12 mouse cellular contexts compared by ENCODE assay signal in genomic region chr1:133256347-133256746, GRCm38 (mm10). TPM values are rescaled to one million over a fixed set of nuclear protein-coding genes. Genes with fewer than 3 reads are reported as not detected.
DNase-seq lines count a peak whose midpoint lies in the region; ATAC-seq lines count a peak whose summit lies in the region.
"Had no signal": no experiment of that assay in that cellular context is flagged by ENCODE, and none has a peak within 500 bp of the region (broad histone marks: within the 10 kb centered on the region; RNA-seq: fewer than 3 reads in every experiment).

No protein-coding gene starts in this region.

- ATAC-seq in kidney, embryonic 15.5 days (replicated peaks; ENCODE audit: low FRiP score): no peak
- ATAC-seq in intestine, embryonic 14.5 days (replicated peaks; ENCODE audit: low FRiP score, low TSS enrichment, low read depth): no peak
- ATAC-seq in megakaryocyte-erythroid progenitor cell, adult 5-6 weeks (replicated peaks; ENCODE audit: low FRiP score, low TSS enrichment, poor library complexity, severe bottlenecking): no peak

- H3K27ac ChIP-seq in kidney, embryonic 15.5 days: peak overlapping the region; percentile 91
- peak overlapping the region; percentile 90 for H3K27ac ChIP-seq in intestine, embryonic 14.5 days (ENCODE audit: low read depth)
- H3K27ac ChIP-seq: limb, embryonic 13.5 days had no signal

- no peaks in the 10 kb centered on the region for H3K9me3 ChIP-seq in kidney, embryonic 15.5 days (replicated peaks)
- no peaks in the 10 kb centered on the region for H3K9me3 ChIP-seq in intestine, embryonic 14.5 days (ENCODE audit: control insufficient read depth, low read length)
- H3K9me3 ChIP-seq: G1E; limb, embryonic 13.5 days had no signal

- H3K4me3 ChIP-seq in kidney, embryonic 15.5 days (replicated peaks): no peak overlapping the region
- no peak overlapping the region for H3K4me3 ChIP-seq in intestine, embryonic 14.5 days (ENCODE audit: low read depth, low read length)
- H3K4me3 ChIP-seq: limb, embryonic 13.5 days had no signal

- H3K4me2 ChIP-seq in kidney, embryonic 15.5 days: peak overlapping the region; percentile 24
- peak overlapping the region; percentile 39 for H3K4me2 ChIP-seq in intestine, embryonic 14.5 days (ENCODE audit: low read length)
- H3K4me2 ChIP-seq: limb, embryonic 13.5 days had no signal

- peak; percentile 55 for DNase-seq in cerebellum, adult 11-12 months
- DNase-seq in cerebellum, postnatal 4 days (ENCODE audit: low spot score in 2 of 2): no peak
- DNase-seq in kidney, postnatal 10 days: no peak
- DNase-seq in cerebellum, adult 8-10 months: peak; percentile 27
- no peak for DNase-seq in intestine, embryonic 14.5 days (ENCODE audit: low spot score)
- DNase-seq in right cerebral cortex, postnatal 14 days: no peak
- DNase-seq: layer of hippocampus, adult 9-11 months had no signal

- H3K36me3 ChIP-seq in kidney, embryonic 15.5 days: no peaks in the 10 kb centered on the region
- peaks cover 9% of the 10 kb centered on the region; the same call in 1 of the 2 replicates for H3K36me3 ChIP-seq in intestine, embryonic 14.5 days (ENCODE audit: control insufficient read depth, insufficient read depth, low read length)
- H3K36me3 ChIP-seq: G1E; limb, embryonic 13.5 days had no signal

- H3K9ac ChIP-seq in kidney, embryonic 15.5 days: no peak overlapping the region
- no peak overlapping the region for H3K9ac ChIP-seq in intestine, embryonic 14.5 days (ENCODE audit: low read length)
- H3K9ac ChIP-seq: limb, embryonic 13.5 days had no signal

- no peaks in the 10 kb centered on the region for H3K27me3 ChIP-seq in kidney, embryonic 15.5 days
- no peaks in the 10 kb centered on the region for H3K27me3 ChIP-seq in intestine, embryonic 14.5 days (replicated peaks; ENCODE audit: control insufficient read depth, insufficient read depth, low read length)

- H3K4me1 ChIP-seq in kidney, embryonic 15.5 days: peaks cover 69% of the 10 kb centered on the region
- H3K4me1 ChIP-seq in intestine, embryonic 14.5 days (replicated peaks; ENCODE audit: control insufficient read depth, insufficient read depth, low read length): peaks cover 59% of the 10 kb centered on the region

- 71% methylated on average over 8 of the region's 8 CpGs for WGBS in kidney, embryonic 15.5 days
- WGBS in intestine, embryonic 14.5 days: 62% methylated on average over 8 of the region's 8 CpGs

RNA-seq across cellular contexts. Expression of gene Golt1a, which starts 53.3 kb away (rescaled TPM):
- polyA plus RNA-seq in kidney, embryonic 15.5 days (2015; fragmentation: Nextera tagmentation; extraction: Ambion mirVana): 4.5 and 5.2 TPM in 2 replicates
- polyA plus RNA-seq in intestine, embryonic 14.5 days (2014; fragmentation: Nextera tagmentation; extraction: Ambion mirVana): 5.0 and 12.8 TPM in 2 replicates
- total RNA-seq in megakaryocyte-erythroid progenitor cell, adult 5-6 weeks (2014; fragmentation: Nextera tagmentation): not detected in 2 replicates
- not detected in 2 replicates for total RNA-seq in megakaryocyte-erythroid progenitor cell, adult 5-6 weeks (2017)
- total RNA-seq: G1E; megakaryocyte progenitor cell, adult 5-6 weeks had no signal
- polyA plus RNA-seq: G1E; limb, embryonic 13.5 days had no signal

Comparison
In these comparisons a context has a peak if more than half of its experiments do, and no peak if none do; other contexts are left out.
1. DNase-seq: peak in cerebellum, adult 11-12 months (single experiment) and cerebellum, adult 8-10 months (single experiment); none in cerebellum, postnatal 4 days (0 of 2), kidney, postnatal 10 days (single experiment), intestine, embryonic 14.5 days (single experiment) and right cerebral cortex, postnatal 14 days (single experiment).